Mouse (Mus musculus): ENCODE measurements around the gene Ppef2.

The Ppef2 gene

GRCm38 (mm10) chr5:92239333-92240232, 16.5 kb downstream of the Ppef2 start:
- no peak for DNase-seq (ENCODE audit: extremely low read depth, low read depth, low spot score)

GRCm38 (mm10) chr5:92234939-92235557, 21.0 kb downstream of the Ppef2 start:
- DNase-seq (ENCODE audit: extremely low read depth, low read depth, low spot score) = no peak

- DNase-seq (ENCODE audit: extremely low read depth, low read depth, low spot score) = no peak
Observed at GRCm38 (mm10) chr5:92233366-92233765, 22.7 kb downstream of the Ppef2 start.

- DNase-seq (ENCODE audit: extremely low read depth, low read depth, low spot score) = no peak
Observed at GRCm38 (mm10) chr5:92231836-92232235, 24.2 kb downstream of the Ppef2 start.

- no peak for DNase-seq (ENCODE audit: extremely low read depth, low read depth, low spot score)
Observed at GRCm38 (mm10) chr5:92230306-92230705, 25.8 kb downstream of the Ppef2 start.

- DNase-seq (ENCODE audit: extremely low read depth, low read depth, low spot score) = no peak
Observed at GRCm38 (mm10) chr5:92229514-92229913, 26.6 kb downstream of the Ppef2 start.

GRCm38 (mm10) chr5:92228776-92229175, 27.3 kb downstream of the Ppef2 start:
- no peak for DNase-seq (ENCODE audit: extremely low read depth, low read depth, low spot score)

- DNase-seq (ENCODE audit: extremely low read depth, low read depth, low spot score) = no peak
Observed at GRCm38 (mm10) chr5:92227782-92228181, 28.3 kb downstream of the Ppef2 start.

- no peak for DNase-seq (ENCODE audit: extremely low read depth, low read depth, low spot score)
Observed at GRCm38 (mm10) chr5:92220287-92220902, 35.7 kb downstream of the Ppef2 start.

GRCm38 (mm10) chr5:92219826-92220225, 36.3 kb downstream of the Ppef2 start:
- no peak for DNase-seq (ENCODE audit: extremely low read depth, low read depth, low spot score)

- no peak for DNase-seq (ENCODE audit: extremely low read depth, low read depth, low spot score)
Observed at GRCm38 (mm10) chr5:92218915-92219793, 36.9 kb downstream of the Ppef2 start.

GRCm38 (mm10) chr5:92215308-92215707, 40.8 kb downstream of the Ppef2 start, which contains the start of gene U90926:
TSS of gene U90926 (minus strand) at chr5:92215408.
- DNase-seq (ENCODE audit: extremely low read depth, low read depth, low spot score) = no peak

GRCm38 (mm10) chr5:92212231-92212630, 43.8 kb downstream of the Ppef2 start:
- no peak for DNase-seq (ENCODE audit: extremely low read depth, low read depth, low spot score)

GRCm38 (mm10) chr5:92210205-92210604, 45.9 kb downstream of the Ppef2 start:
- no peak for DNase-seq (ENCODE audit: extremely low read depth, low read depth, low spot score)

GRCm38 (mm10) chr5:92206121-92206520, 50.0 kb downstream of the Ppef2 start:
- no peak for DNase-seq (ENCODE audit: extremely low read depth, low read depth, low spot score)

GRCm38 (mm10) chr5:92205706-92206105, 50.4 kb downstream of the Ppef2 start:
- no peak for DNase-seq (ENCODE audit: extremely low read depth, low read depth, low spot score)

GRCm38 (mm10) chr5:92205184-92205583, 50.9 kb downstream of the Ppef2 start:
- DNase-seq (ENCODE audit: extremely low read depth, low read depth, low spot score) = no peak

- no peak for DNase-seq (ENCODE audit: extremely low read depth, low read depth, low spot score)
Observed at GRCm38 (mm10) chr5:92204162-92205036, 51.7 kb downstream of the Ppef2 start.

GRCm38 (mm10) chr5:92198266-92198665, 57.8 kb downstream of the Ppef2 start:
- DNase-seq (ENCODE audit: extremely low read depth, low read depth, low spot score) = no peak
